Mouse (Mus musculus) embryonic stem cell, embryonic (primary cell): ENCODE measurements around the gene Ric8b.

Experiments
- CTCF ChIA-PET, 4 experiments: fragments of 300-600 bp in 2 of 4; fragments of 350-600 bp in 2 of 4; sonication (Branson Sonifier 250); formaldehyde crosslinking; loops; one replicate each; lab custom pipeline; 2022; ENCODE audit warnings: inconsistent platforms in 2 of 4; lab: Charles Lee
- POLR2A ChIA-PET, 4 experiments: fragments of 300-600 bp in 2 of 4; fragments of 350-600 bp in 2 of 4; sonication (Branson Sonifier 250); formaldehyde crosslinking; loops; one replicate each; lab custom pipeline; 2022; ENCODE audit warnings: antibody characterized with exemption in 4 of 4, inconsistent platforms in 1 of 4; lab: Charles Lee

Gene Ric8b

GRCm38 (mm10) chr10:85007861-85008840 lies 90.7 kb downstream of the Ric8b start:
- ChIA-PET POLR2A (interaction anchor here in 2 of 4 experiments (0.6 to 1.4 kb wide), 2 partner anchors 27 to 96 kb away, joined by 3 to 7 read pairs; no protein-coding TSS in a partner anchor), CTCF (no interaction called here)

DNA sequence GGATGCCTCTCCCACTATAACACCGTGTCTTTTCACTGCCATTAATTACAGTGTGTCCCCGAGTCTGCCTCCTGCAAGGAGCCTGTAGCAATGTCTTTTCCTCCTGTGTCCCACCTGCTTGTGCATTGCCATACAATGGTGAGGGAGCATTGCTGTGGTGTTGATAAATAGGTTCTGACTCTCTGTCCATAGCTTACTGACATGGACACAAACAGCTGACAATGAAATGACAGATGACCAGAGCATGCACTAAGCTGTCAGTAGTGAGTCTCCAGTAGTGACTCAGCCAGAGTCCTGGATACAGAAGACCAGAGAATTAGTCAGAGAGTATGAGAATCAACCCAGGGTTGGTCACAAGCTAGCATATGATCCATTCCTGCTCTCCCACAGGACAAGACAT lies 93.7 kb downstream of the Ric8b start:
- ChIA-PET POLR2A (interaction anchor here in 2 of 4 experiments (0.6 to 1.5 kb wide), 5 partner anchors 10 to 387 kb away, joined by 3 read pairs; partner anchors contain the start of genes Fhl4 (in 2 of the 2) and Tmem263 (in 2 of the 2)), CTCF (no interaction called here)

DNA sequence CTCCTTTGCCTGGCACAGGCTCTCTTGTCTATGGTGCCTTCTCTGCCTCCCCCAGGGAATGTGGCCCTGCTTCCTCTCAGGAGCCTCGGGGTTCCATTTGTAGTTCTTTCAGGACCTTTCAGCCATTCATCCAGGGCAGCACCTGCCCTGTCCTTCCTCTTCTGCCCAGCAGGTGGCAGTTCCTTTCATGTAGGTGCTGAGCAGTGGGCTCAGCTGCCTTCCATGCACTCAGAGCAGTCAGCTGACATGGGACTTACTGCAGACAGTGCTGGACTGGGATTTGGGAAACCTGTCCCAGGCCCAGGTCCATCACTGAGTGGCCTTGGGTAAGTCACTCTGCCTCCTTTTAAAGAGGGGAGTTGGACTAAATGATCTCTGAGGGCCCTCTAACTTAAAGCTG lies 96.0 kb downstream of the Ric8b start:
- ChIA-PET POLR2A (interaction anchor here in 2 of 4 experiments (0.6 to 1.8 kb wide), 10 partner anchors 25 to 481 kb away, joined by 3 to 6 read pairs (median 3); partner anchors contain the start of genes Fhl4 (in 1 of the 2) and Tmem263 (in 1 of the 2)), CTCF (interaction anchor here (0.5 to 1.5 kb wide), 25 partner anchors 9 to 786 kb away, joined by 3 to 11 read pairs (median 3); partner anchors contain the start of genes Mterf2 (in 2 of the 4), Fhl4 (in 1 of the 4) and Tmem263 (in 1 of the 4))

- ChIA-PET POLR2A (interaction anchor here in 2 of 4 experiments (0.5 to 1.8 kb wide), 10 partner anchors 25 to 915 kb away, joined by 3 to 6 read pairs (median 3); partner anchors contain the start of genes Fhl4 (in 1 of the 2) and Tmem263 (in 1 of the 2)), CTCF (interaction anchor here (0.6 to 1.5 kb wide), 24 partner anchors 8 to 144 kb away, joined by 3 to 11 read pairs (median 4); partner anchors contain the start of genes Mterf2 (in 2 of the 4), Fhl4 (in 1 of the 4) and Tmem263 (in 1 of the 4))
Observed at GRCm38 (mm10) chr10:85013924-85014428, 96.6 kb downstream of the Ric8b start.

DNA sequence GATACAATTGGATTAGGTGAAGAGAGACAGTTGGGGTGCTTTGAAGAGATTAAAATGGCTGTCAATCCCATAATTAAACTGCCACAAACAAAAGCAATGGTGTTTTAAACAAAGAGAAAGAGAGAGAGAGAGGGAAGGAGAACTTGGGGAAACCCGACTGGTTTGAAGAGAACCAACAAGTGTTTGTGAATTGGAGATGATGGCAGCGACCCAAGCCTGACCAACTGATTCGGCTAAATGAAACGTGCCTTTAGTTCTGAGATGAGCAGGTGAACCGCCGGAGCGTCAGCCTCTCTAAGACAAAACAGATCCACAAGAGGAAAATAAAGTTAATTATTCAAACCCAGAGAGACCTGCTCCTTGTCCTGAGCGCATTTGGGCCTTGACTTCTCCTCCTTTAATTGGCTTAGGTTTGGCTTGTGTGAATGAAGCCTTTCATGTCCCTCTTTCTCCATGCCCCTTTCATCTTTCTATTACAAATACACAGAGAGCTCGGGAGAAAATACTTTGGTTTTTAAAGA lies 97.1 kb downstream of the Ric8b start:
- CTCF ChIA-PET = interaction anchor here in 1 of 4 experiments (0.8 to 1.3 kb wide), 2 partner anchors 24 to 144 kb away, joined by 3 to 5 read pairs; no protein-coding TSS in a partner anchor
- POLR2A ChIA-PET = interaction anchor here in 2 of 4 experiments (1.3 to 1.8 kb wide), 2 partner anchors 87 kb away, joined by 3 to 6 read pairs; partner anchors contain the start of genes Fhl4 (in 1 of the 2) and Tmem263 (in 1 of the 2)

DNA sequence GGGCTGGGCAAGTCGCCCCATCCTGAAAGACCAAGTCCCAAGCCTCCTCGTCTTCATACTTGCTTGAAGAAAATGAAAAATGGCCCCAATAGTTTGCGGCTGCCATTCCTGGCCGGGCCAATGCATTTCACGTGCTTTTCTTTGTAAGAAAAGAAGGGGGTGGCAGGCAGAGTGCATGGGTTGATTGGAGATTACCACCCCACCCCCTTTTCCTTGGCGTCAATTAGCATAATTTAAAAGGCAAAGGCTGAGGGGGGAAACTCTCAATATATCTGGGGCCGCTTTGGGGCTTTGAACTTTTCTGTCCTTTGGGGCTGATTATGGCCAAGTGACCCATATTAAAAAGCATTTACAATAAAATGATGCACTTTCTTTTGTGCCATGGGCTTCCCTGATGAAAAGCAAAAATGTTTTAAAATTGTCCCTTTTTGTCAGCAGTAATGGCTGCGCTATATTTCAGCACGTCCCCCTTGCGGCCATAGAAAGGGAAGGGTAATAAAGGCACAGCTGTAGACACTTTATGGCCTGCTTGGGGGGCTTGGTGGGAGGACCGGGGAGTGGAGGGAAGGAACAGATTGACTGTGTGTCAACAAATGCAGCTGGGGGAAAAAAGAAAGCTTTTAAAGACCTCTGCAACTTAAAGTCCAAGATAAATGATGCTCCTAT lies 105.4 kb downstream of the Ric8b start:
- ChIA-PET CTCF (interaction anchor here in 2 of 4 experiments (0.7 to 1.7 kb wide), 3 partner anchors 9 to 77 kb away, joined by 3 to 5 read pairs (median 3); no protein-coding TSS in a partner anchor), POLR2A (interaction anchor here in 1 of 4 experiments (0.5 to 1.7 kb wide), 3 partner anchors 16 to 525 kb away, joined by 3 to 5 read pairs (median 4); no protein-coding TSS in a partner anchor)

GRCm38 (mm10) chr10:85023313-85023666 lies 105.9 kb downstream of the Ric8b start:
- POLR2A ChIA-PET = interaction anchor here in 1 of 4 experiments (0.5 to 1.7 kb wide), 3 partner anchors 16 to 526 kb away, joined by 3 to 5 read pairs (median 4); no protein-coding TSS in a partner anchor
- CTCF ChIA-PET = interaction anchor here in 2 of 4 experiments (0.7 to 1.7 kb wide), 2 partner anchors 22 to 77 kb away, joined by 3 to 5 read pairs; no protein-coding TSS in a partner anchor

- CTCF ChIA-PET = interaction anchor here in 1 of 4 experiments (1.0 kb wide), 1 partner anchor 12 kb away, joined by 3 read pairs; no protein-coding TSS in a partner anchor
- POLR2A ChIA-PET = interaction anchor here in 1 of 4 experiments (1.2 to 1.5 kb wide), 2 partner anchors 13 to 76 kb away, joined by 3 to 5 read pairs; no protein-coding TSS in a partner anchor
Observed at GRCm38 (mm10) chr10:85025799-85026424, 108.5 kb downstream of the Ric8b start.

- ChIA-PET POLR2A (interaction anchor here in 1 of 4 experiments (0.5 kb wide), 1 partner anchor 119 kb away, joined by 3 read pairs; no protein-coding TSS in a partner anchor), CTCF (interaction anchor here in 2 of 4 experiments (0.6 to 2.3 kb wide), 3 partner anchors 11 to 1993 kb away, joined by 3 to 7 read pairs (median 3); no protein-coding TSS in a partner anchor)
Observed at GRCm38 (mm10) chr10:85027619-85028175, 110.3 kb downstream of the Ric8b start.

- ChIA-PET CTCF (interaction anchor here (0.5 to 1.1 kb wide), 11 partner anchors 9 to 177 kb away, joined by 3 to 7 read pairs (median 3); no protein-coding TSS in a partner anchor), POLR2A (interaction anchor here in 3 of 4 experiments (0.6 to 2.1 kb wide), 18 partner anchors 9 to 571 kb away, joined by 3 to 9 read pairs (median 4); partner anchors contain the start of genes Fhl4 (in 2 of the 3), Tmem263 (in 2 of the 3), Cry1 (in 1 of the 3) and Mterf2 (in 1 of the 3))
Observed at GRCm38 (mm10) chr10:85035131-85035725, 117.8 kb downstream of the Ric8b start.

GRCm38 (mm10) chr10:85038147-85038546 lies 120.7 kb downstream of the Ric8b start:
- ChIA-PET CTCF (interaction anchor here (0.6 to 1.5 kb wide), 19 partner anchors 8 to 522 kb away, joined by 3 to 7 read pairs (median 3); no protein-coding TSS in a partner anchor), POLR2A (interaction anchor here (0.6 to 1.9 kb wide), 18 partner anchors 9 to 352 kb away, joined by 3 to 9 read pairs (median 3); partner anchors contain the start of genes Fhl4 (in 2 of the 4), Tmem263 (in 2 of the 4) and Mterf2 (in 1 of the 4))

- POLR2A ChIA-PET = interaction anchor here (0.7 to 1.9 kb wide), 19 partner anchors 10 to 353 kb away, joined by 3 to 9 read pairs (median 4); partner anchors contain the start of genes Fhl4 (in 2 of the 4), Tmem263 (in 2 of the 4) and Mterf2 (in 1 of the 4)
- CTCF ChIA-PET = interaction anchor here (0.6 to 1.5 kb wide), 16 partner anchors 8 to 523 kb away, joined by 3 to 7 read pairs (median 3); partner anchors contain the start of gene Mterf2 (in 1 of the 4)
Observed at GRCm38 (mm10) chr10:85038852-85039251, 121.4 kb downstream of the Ric8b start.

DNA sequence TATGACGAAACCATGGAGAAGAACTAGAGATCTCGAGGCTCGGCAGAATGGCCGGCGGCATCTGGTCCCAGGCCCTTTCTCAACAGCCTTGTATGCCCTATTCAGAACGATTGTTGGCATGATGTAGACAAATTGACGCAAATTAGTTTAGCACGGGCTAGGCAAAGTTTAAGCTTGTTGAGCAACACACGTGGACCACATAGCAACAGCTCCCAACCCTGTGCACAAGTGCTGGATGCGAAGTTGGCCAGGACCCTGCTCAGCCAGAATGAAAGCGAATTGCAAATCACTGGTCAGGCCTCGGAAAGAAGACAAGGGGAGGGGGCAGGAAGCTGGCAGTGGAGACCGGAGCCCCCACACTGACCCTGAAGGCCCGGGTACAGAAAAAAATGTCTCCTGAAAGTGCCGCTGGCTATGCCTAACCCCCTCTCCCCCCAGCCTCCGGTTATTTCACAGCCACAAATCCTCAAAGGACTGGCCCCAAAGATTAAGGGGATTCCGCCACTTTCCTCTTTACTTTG lies 126.8 kb downstream of the Ric8b start:
- CTCF ChIA-PET = interaction anchor here in 2 of 4 experiments (1.1 to 1.7 kb wide), 3 partner anchors 9 to 110 kb away, joined by 3 to 4 read pairs (median 4); no protein-coding TSS in a partner anchor
- POLR2A ChIA-PET = interaction anchor here in 3 of 4 experiments (0.6 to 2.2 kb wide), 11 partner anchors 8 to 496 kb away, joined by 3 to 9 read pairs (median 4); no protein-coding TSS in a partner anchor
